Mouse (Mus musculus): ENCODE data around the gene Ndufs6.

Ndufs6 gene

DNA sequence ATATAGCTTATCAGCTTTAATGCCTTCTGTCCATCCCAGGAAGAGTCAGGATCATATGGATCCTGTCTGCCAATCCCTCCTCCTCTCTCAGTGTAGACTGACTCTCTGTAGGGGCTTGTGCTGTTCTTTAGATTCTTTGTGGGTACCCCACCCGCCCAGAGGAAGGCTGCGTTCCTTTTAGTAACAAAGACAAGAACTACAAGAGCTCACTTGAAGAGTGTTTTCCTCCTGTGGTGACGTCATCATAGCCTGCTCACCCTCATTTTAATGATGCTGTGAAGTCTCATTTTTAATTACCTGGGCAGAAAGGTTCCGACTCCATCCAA is 22.3 kb downstream of the Ndufs6 start:
- ATAC-seq (ENCODE audit: low TSS enrichment), result no peak

DNA sequence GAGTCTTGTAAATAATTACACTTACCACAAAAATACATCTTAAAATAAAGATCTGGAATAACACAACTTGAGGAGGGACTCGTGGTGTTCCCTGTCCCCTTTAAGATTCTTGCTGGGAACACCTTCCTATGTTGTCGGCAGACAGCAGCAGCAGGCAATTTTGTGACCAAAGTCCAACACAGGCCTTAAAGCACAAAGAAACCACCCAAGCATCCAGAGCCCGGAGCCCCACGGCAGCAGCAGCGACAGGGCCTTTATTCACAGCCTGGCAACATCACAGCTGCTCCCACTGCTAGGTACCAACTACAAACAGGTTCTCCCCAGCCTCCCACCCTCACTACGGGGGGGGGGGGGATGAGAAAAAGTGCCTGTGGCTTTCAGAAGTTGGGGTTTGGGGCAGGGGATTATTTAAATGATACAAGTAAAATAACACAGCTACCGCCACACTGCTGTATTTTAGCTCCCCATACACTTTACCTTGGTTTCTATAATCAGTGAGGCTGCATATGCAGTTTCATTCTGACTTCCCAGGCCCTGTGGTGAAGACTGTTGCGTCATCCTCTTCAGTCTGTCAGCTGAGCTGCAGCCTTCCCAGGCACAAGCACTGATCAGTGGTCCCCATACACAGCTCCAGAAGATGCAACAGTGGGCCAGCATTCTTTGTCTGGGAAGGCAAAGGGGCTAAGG is 22.8 kb downstream of the Ndufs6 start:
- ATAC-seq (ENCODE audit: low TSS enrichment), result no peak

DNA sequence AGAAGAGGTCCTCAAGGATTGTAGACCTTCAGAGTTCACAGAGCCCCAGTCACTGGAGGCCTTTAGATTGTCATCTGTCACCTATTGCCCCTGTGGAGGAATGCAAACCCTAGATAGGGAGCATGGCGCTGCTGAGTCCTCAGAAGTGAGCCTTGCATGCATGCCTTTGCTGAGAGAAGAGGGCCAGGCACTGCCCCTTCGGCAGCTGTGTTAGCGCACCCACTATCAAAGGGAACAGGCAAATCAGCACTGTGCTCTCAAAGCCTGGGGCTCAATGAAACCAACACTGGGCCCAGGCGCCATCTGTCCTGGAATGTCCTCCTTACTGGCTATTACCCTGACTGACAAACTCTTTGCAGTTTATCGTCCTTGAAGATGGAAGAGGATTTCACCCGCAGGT is 23.6 kb downstream of the Ndufs6 start:
- ATAC-seq (ENCODE audit: low TSS enrichment), result no peak

DNA sequence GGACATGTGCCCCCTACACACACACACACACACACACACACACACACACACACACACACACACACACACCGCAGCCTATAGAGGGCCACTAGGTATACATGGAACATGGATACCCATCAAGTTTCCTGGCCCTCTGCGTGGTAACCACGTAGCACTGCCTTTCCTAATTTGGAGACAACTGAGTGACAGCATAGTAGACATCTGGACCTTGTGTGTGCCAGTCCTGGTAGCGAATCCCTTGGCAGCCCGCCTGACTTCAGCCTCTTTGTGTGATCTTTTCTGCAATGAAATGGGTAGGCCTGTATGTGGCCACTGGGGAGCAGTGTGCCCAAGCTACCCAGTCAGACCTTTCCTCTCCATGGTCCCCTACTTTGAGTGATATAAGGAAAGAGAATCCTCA is 29.0 kb downstream of the Ndufs6 start:
- ATAC-seq (ENCODE audit: low TSS enrichment), result no peak

DNA sequence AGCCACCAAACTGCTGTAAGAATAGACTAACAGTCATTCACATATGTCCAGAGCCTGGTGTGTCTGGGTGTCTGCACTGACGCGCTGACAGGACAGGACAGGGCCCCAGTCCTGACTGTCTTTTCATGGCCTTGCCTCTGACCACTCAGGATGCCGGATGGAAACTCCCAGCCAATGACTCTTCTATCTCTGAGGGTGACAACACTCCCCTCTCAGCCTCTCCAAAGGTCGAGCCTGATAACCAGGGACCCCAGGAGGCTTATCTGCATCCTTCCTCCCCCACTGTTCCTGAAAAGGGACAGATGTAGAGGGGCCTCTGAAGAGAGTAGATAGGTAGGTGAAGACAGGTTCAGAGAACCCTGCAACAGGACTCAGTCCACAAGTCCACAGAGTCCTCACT is 29.6 kb downstream of the Ndufs6 start:
- no peak for ATAC-seq (ENCODE audit: low TSS enrichment)

DNA sequence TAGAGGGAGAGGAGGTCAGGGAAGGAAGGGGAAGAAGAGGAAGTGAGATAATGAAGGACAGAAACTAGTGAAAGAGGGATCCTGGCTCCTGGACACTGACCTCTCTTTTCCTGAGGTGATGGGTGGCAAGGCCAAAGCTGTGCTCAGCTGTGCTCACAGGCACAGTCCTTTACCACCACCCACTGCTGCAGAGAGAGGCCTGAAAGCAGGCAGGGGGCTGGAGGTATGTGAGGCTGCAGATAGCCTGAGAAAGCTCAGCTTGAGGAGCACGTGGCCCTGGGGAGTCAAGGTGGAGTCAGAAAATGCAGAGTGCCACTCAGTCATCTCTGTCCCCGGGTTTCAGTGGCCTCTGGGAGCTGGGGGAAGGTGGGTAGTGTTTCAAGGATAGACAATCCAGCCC is 37.2 kb downstream of the Ndufs6 start:
- no peak for ATAC-seq (ENCODE audit: low TSS enrichment)

DNA sequence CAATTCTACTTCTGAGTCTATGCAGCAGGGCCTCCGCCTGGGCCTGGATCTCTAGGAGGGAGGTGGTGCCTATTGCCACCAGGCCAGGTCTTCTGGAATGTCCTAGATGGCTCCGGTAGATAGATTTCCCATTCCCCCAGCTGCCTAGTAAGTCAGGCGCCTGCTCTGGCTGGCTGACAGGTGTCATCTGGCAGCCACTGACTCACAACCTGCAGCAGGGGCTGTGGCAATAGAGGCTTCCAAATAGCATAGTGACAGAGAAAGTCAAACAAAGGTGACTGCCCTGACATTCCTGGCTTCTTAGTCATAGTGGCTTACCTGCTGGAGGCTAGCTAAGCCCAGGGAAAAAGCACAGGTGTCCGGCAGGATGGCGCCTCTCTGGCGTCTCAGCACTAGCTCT is 38.1 kb downstream of the Ndufs6 start:
- ATAC-seq (ENCODE audit: low TSS enrichment), result no peak

DNA sequence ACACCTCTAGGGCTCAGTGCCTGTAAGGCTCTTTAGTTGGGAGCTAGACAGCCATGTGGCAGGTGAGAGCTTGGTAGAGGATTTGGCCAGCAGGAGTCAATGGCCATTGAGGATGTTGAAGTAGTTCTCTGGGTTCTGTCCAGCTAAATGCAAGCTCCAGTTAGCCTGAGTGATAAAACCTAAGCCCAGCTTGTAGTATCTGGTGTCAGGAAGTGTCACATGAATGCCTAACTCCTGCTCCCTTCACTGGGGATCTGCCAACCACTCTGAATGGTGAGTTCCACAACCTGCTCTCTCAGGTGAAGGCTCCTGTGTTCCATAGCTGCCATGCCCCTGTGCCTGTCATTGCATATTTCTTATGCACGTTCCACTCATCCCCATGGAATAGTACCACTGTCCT is 44.8 kb downstream of the Ndufs6 start:
- ATAC-seq (ENCODE audit: low TSS enrichment), result no peak

DNA sequence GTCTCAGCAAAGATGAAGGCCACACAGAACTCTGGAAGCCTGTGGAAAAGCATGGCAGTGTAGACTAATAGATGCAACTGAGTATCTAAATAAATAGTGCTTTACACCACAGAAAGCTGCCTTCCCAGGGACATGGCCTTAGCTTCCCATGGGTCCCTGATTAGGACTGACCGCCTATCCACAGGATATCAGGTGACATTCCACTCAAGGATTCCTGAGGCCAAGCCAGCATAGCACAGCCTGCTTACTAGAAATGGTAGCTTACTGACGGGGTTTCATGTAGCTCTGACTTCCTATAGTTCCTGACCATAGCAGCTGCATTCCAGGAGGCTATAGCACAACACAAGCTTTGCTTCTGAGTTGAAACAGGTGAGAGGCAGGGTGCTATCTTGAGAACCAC is 45.9 kb downstream of the Ndufs6 start:
- no peak for ATAC-seq (ENCODE audit: low TSS enrichment)

DNA sequence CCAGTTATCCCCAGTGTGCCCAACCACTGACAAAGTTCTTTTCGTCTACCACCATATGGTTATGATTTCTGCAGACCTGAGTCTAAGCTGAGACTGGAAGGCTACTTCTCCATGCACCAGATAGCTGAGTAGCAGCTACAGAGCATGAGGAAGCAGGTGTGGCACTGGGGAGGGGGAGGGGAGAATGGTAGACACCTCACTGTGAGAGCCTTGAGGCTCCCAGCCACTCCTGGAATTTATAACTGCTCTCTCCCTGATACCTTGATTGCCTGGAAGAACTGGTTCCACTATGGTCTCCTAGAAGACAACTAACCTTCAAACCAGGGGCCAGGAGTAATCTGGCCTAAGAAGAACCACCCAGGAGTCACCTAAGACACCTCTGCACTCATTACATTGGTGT is 49.1 kb downstream of the Ndufs6 start:
- no peak for ATAC-seq (ENCODE audit: low TSS enrichment)

DNA sequence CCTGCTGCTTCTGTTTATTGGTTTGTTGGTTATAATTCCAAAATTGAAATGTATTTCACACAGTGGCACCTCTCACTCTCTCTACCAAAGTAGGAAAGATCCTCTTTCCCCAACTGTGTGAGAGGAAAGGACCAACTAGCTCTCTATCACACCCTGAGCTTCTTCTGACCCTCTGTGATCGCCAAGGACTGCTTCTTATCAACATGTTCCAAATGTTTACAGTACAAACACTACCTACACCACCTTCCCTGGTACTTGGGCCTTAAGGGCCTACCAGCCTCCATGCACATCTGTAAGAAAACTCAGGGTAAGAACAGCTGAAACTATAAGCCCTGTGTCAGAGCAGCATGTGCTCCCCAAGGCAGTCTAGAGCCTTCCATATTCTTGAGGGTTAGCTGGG is 50.5 kb downstream of the Ndufs6 start:
- ATAC-seq (ENCODE audit: low TSS enrichment), result no peak

DNA sequence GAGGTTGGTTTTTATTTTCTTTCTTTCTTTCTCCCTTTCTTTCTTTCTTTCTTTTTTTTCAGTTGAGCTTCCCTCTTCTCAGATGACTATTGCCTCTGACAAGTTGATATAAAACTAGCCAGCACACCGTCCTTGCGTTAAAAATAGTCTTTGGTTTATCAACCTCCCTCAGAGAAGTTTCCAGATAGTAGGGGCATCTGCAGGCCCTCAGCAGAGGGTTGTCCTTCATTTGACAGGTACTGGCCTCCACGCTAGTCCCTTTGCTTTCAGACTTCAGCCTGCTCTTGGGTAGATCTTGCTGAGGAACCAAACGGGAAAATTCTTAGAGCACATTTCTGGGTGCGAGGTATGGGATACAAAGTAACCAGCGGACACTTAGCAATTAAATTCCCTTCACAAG is 51.0 kb downstream of the Ndufs6 start:
- ATAC-seq (ENCODE audit: low TSS enrichment), result no peak

DNA sequence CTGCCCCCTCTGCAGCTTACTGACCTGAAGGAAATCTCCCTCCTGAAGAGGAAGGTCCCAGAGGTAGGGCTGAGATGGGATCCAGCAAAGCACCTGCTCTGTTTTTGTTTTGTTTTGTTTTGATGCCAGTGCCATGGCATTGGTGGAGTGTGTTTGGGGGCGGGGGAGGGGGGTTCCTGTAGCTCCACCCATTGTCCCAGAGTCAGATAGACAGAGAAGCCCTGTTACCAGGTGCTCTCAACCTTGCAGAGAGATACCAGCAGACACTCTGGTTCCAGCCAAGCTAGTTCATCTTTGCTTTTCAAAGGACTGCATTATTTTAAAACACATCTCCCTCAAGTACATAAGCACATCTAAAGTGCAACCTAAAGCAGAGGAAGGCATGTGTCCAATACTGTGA is 54.8 kb downstream of the Ndufs6 start:
- no peak for ATAC-seq (ENCODE audit: low TSS enrichment)

DNA sequence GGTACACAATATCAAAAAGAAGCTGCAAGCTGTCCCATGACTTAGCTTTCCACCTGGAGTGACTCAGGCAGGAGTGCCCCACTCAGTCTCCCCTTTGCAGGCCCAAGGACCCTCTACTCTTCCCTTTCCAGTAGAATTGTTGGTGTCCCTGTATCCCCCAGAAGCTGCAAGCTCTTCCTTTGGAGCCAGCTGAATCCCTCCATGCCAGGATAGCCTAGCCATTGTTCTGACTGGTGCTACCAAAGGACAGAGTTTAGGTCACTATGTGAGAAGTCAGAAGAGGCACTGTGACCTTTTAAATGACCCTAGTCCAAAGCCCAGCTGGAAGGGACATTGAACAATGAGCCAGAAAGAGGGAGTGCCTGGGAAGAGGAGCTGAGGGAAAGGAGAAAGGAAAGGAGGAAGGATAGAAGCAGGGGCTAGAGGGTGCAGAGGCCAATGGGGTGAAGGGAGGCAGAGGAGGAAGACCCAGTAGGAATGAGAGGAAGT is 55.5 kb downstream of the Ndufs6 start:
- no peak for ATAC-seq (ENCODE audit: low TSS enrichment)

DNA sequence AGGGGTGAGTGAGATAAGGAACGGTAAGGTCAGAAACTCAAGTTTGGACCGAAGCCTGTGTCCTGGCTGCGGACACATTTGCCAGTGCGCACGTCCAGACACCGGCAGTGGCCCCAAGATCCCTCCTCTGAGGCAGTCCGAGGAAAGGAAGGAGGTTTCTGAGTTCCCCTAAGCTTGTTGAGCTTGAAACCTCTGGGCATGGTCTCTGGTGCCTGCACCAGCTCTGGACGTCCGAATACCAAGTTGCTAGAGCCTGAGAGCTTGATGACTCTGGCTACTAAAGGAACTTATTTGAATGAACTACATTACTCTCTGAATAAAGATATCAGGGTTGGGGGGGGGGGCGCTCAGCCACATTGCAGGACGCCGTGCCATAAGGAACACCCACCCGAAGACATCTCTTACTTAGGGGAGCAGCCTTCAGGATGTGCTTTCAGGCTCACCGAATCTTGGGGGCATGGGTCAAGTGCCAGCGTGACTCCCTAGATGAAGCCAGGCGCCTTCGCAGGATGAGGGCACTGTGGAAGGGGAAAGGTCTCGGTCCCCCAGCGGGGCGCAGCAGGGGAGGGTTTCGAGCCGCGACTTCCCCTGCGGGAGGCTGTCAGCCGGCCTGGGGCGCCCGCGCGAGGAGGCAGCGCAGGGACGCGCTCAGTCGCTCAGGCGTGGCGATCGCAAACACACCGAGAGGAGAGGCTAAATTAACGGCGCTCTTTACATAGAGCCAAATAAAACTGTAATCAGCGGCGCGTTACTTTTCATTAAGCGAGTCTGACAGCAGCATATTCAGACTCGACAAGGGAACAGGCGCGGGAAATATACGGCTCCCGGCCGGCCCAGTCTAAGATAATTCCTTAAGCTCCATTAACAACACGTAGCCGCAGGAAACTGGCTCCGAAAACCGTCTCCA is 56.8 kb downstream of the Ndufs6 start:
- ATAC-seq (ENCODE audit: low TSS enrichment), result no peak

DNA sequence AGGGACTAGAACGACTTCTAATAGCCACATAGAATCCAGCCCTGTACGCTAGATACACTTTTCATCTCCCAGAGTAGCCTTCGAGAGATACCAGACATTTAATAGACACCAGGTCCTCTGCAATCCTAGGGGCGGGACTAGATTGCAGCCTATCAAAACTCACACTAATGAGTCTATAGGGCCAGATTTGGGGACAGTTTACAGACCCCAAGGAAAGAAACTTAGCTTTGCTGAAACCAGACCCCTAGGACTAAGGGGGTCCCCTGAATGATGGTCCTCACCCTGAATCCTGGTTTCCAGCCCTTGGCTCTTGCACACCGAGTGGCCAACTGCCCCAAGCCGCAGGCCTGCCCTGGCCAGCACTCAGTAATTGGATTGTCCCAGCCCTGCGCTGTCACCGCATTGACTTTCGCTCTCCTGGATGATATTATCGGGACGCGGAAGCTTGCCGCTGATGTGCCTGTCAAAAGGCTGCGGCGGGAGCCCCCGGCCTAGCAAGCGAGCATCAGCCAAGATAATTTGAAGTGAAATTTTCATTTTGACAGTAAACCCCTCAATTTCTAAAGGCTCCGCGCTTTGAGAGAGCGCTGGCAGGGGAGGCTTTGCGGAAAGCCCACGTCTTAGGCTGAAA is 57.8 kb downstream of the Ndufs6 start:
- no peak for ATAC-seq (ENCODE audit: low TSS enrichment)

DNA sequence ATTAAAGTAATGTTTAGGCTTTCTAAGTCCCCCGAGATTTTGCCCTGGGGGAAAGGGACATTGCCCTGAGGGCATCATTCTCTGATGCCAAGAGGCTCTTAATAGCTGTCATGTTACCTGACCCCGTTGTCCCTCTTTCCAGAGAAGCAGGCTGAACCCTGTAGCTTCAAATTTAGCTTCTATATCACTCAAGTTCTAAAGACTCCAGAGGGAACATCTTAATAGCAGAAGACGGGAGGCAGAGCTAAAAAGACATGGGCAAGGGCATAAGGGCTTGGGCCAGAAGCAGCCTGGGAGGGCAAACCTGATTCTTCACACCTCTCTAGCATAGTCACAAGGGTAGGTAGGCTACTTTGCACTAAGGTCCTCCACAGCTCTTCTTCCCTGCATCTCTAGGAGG is 58.5 kb downstream of the Ndufs6 start:
- ATAC-seq (ENCODE audit: low TSS enrichment), result no peak

Data from frontal cortex, adult (tissue).